Comparison of ENCODE assay signal across 13 mouse cellular contexts in the genomic region with DNA sequence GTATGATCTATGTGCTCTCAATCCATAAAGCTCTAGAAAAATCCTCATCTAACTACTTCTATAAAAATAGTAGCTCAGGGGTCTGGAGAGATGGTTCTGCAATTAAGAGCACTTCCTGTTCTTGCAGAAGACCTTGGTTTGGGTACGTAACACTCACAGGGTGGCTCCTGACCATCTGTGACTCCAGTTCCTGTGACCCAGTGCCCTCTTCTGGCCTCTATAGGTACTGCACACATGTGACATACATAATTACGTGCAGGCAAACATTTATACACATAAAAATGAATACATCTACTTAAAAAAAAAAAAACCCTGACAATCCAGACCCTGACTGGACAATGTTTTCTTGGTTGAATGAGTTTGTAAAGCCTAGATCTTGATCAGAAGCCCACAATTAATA.
A peak's percentile ranks its signal among the peaks of the same experiment; 100 is the strongest.
DNase-seq lines count a peak whose midpoint lies in the region; ATAC-seq and TF ChIP-seq lines count a peak whose summit lies in the region.
"Had no signal": no experiment of that assay in that cellular context is flagged by ENCODE, and none has a peak within 500 bp of the region (broad histone marks: within the 10 kb centered on the region; RNA-seq: fewer than 3 reads in every experiment).

No protein-coding gene starts in this region.

- TF ChIP-seq CTCF in left cerebral cortex, adult 2 months (IDR thresholded peaks at IDR 0.05): peak; percentile 3; the same call in 1 of the 2 replicates

- intact Hi-C loops in left cerebral cortex, adult 2 months (cut with DNase I): no loop called here

- peak; percentile 9 for DNase-seq in embryo, embryonic 10.5 days (ENCODE audit: low spot score)
- no peak for DNase-seq in embryo, embryonic 11 days
- no peak for DNase-seq in left cerebral cortex, adult 2 months (ENCODE audit: extremely low spot score in 1 of 2, low spot score in 2 of 2)
- no peak for DNase-seq in left cerebral cortex, adult 11 months (ENCODE audit: low spot score)
- peak; percentile 1 for DNase-seq in A20 (ENCODE audit: low read depth, low spot score)
- peak; percentile 5 for DNase-seq in NIH3T3 (ENCODE audit: low read depth)
- no peak for DNase-seq in spleen, postnatal 10 days (ENCODE audit: low spot score in 2 of 2)
- DNase-seq: adrenal gland, postnatal 36 days; cerebellum, adult 11 months had no signal

- ATAC-seq in megakaryocyte-erythroid progenitor cell, adult 5-6 weeks (replicated peaks; ENCODE audit: low FRiP score, low TSS enrichment, poor library complexity, severe bottlenecking): no peak
- ATAC-seq: CD4-positive, CD25-positive, alpha-beta regulatory T cell, adult 4 months had no signal

- no peak overlapping the region for H3K27ac ChIP-seq in left cerebral cortex, adult 2 months
- H3K27ac ChIP-seq: embryonic facial prominence, embryonic 10.5 days; hindbrain, embryonic 13.5 days had no signal

- no peak overlapping the region for H3K4me3 ChIP-seq in left cerebral cortex, adult 2 months
- H3K4me3 ChIP-seq: embryonic facial prominence, embryonic 10.5 days; hindbrain, embryonic 13.5 days had no signal

Comparison
In these comparisons a context has a peak if more than half of its experiments do, and no peak if none do; other contexts are left out.
1. DNase-seq: peak in embryo, embryonic 10.5 days (single experiment), A20 (single experiment) and NIH3T3 (single experiment); none in embryo, embryonic 11 days (single experiment), left cerebral cortex, adult 2 months (0 of 2), left cerebral cortex, adult 11 months (single experiment) and spleen, postnatal 10 days (0 of 2).